Mouse (Mus musculus): ENCODE measurements around the gene Serpine3. TPM values are rescaled to one million over a fixed set of nuclear protein-coding genes. Genes with fewer than 3 reads are reported as not detected.
"Not testable (repeated sequence)": the region's sequence is repeated elsewhere in the genome, so short reads cannot be mapped to it uniquely, and the experiment has no call there.

The Serpine3 gene
- polyA plus RNA-seq, 1 experiment: not detected

- Histone ChIP-seq H3K27ac (ENCODE audit: insufficient read depth, low read depth, low read length) (no peak overlapping the region), H3K4me3 (ENCODE audit: low read depth, low read length) (no peak overlapping the region), H3K4me1 (ENCODE audit: control insufficient read depth, insufficient read depth, insufficient read length, low read length) (no peaks in the 10 kb centered on the region), H3K27me3 (ENCODE audit: control insufficient read depth, insufficient read depth, low read length) (no peaks in the 10 kb centered on the region), H3K36me3 (ENCODE audit: control insufficient read depth, insufficient read depth, low read length) (no peaks in the 10 kb centered on the region)
- WGBS: 71% methylated on average over 4 of the region's 4 CpGs
- TF ChIP-seq CTCF (IDR thresholded peaks at IDR 0.05; ENCODE audit: extremely low read depth, insufficient read length, insufficient replicate concordance, low read depth, low read length) (no peak), POLR2A (IDR thresholded peaks at IDR 0.05; ENCODE audit: low read depth, low read length) (no peak)
Measured at GRCm38 (mm10) chr14:62640396-62640795, 23.1 kb upstream of the Serpine3 start.

GRCm38 (mm10) chr14:62642368-62642767 is 21.1 kb upstream of the Serpine3 start:
- not testable (repeated sequence) for H3K4me3 ChIP-seq (ENCODE audit: low read depth, low read length); H3K27ac ChIP-seq (ENCODE audit: insufficient read depth, low read depth, low read length); H3K4me1 ChIP-seq (ENCODE audit: control insufficient read depth, insufficient read depth, insufficient read length, low read length); H3K27me3 ChIP-seq (ENCODE audit: control insufficient read depth, insufficient read depth, low read length); H3K36me3 ChIP-seq (ENCODE audit: control insufficient read depth, insufficient read depth, low read length)
- WGBS: 78% methylated on average over 6 of the region's 7 CpGs

- Histone ChIP-seq H3K4me1 (ENCODE audit: control insufficient read depth, insufficient read depth, insufficient read length, low read length) (no peaks in the 10 kb centered on the region), H3K36me3 (ENCODE audit: control insufficient read depth, insufficient read depth, low read length) (no peaks in the 10 kb centered on the region), H3K4me3 (ENCODE audit: low read depth, low read length) (no peak overlapping the region), H3K27ac (ENCODE audit: insufficient read depth, low read depth, low read length) (no peak overlapping the region), H3K27me3 (ENCODE audit: control insufficient read depth, insufficient read depth, low read length) (no peaks in the 10 kb centered on the region)
- TF ChIP-seq CTCF (IDR thresholded peaks at IDR 0.05; ENCODE audit: extremely low read depth, insufficient read length, insufficient replicate concordance, low read depth, low read length) (no peak), POLR2A (IDR thresholded peaks at IDR 0.05; ENCODE audit: low read depth, low read length) (no peak)
- 80% methylated on average over 6 of the region's 6 CpGs for WGBS
Measured at GRCm38 (mm10) chr14:62648405-62648804, 15.1 kb upstream of the Serpine3 start.

GRCm38 (mm10) chr14:62650376-62650775 is 13.1 kb upstream of the Serpine3 start:
- Histone ChIP-seq H3K27ac (ENCODE audit: insufficient read depth, low read depth, low read length) (no peak overlapping the region), H3K27me3 (ENCODE audit: control insufficient read depth, insufficient read depth, low read length) (no peaks in the 10 kb centered on the region), H3K4me1 (ENCODE audit: control insufficient read depth, insufficient read depth, insufficient read length, low read length) (no peaks in the 10 kb centered on the region), H3K36me3 (ENCODE audit: control insufficient read depth, insufficient read depth, low read length) (no peaks in the 10 kb centered on the region), H3K4me3 (ENCODE audit: low read depth, low read length) (no peak overlapping the region)
- WGBS: 53% methylated on average over 3 of the region's 3 CpGs
- TF ChIP-seq POLR2A (IDR thresholded peaks at IDR 0.05; ENCODE audit: low read depth, low read length): no peak
- no peak for TF ChIP-seq CTCF (IDR thresholded peaks at IDR 0.05; ENCODE audit: extremely low read depth, insufficient read length, insufficient replicate concordance, low read depth, low read length)

- Histone ChIP-seq H3K4me1 (ENCODE audit: control insufficient read depth, insufficient read depth, insufficient read length, low read length) (no peaks in the 10 kb centered on the region), H3K4me3 (ENCODE audit: low read depth, low read length) (no peak overlapping the region), H3K36me3 (ENCODE audit: control insufficient read depth, insufficient read depth, low read length) (no peaks in the 10 kb centered on the region), H3K27me3 (ENCODE audit: control insufficient read depth, insufficient read depth, low read length) (no peaks in the 10 kb centered on the region), H3K27ac (ENCODE audit: insufficient read depth, low read depth, low read length) (no peak overlapping the region)
- 89% methylated on average over 3 of the region's 3 CpGs for WGBS
- TF ChIP-seq CTCF (IDR thresholded peaks at IDR 0.05; ENCODE audit: extremely low read depth, insufficient read length, insufficient replicate concordance, low read depth, low read length) (no peak), POLR2A (IDR thresholded peaks at IDR 0.05; ENCODE audit: low read depth, low read length) (no peak)
Measured at GRCm38 (mm10) chr14:62651771-62652170, 11.7 kb upstream of the Serpine3 start.

- TF ChIP-seq CTCF (IDR thresholded peaks at IDR 0.05; ENCODE audit: extremely low read depth, insufficient read length, insufficient replicate concordance, low read depth, low read length): no peak
- TF ChIP-seq POLR2A (IDR thresholded peaks at IDR 0.05; ENCODE audit: low read depth, low read length): no peak
- Histone ChIP-seq H3K4me1 (ENCODE audit: control insufficient read depth, insufficient read depth, insufficient read length, low read length) (no peaks in the 10 kb centered on the region), H3K36me3 (ENCODE audit: control insufficient read depth, insufficient read depth, low read length) (no peaks in the 10 kb centered on the region), H3K27ac (ENCODE audit: insufficient read depth, low read depth, low read length) (no peak overlapping the region), H3K4me3 (ENCODE audit: low read depth, low read length) (no peak overlapping the region), H3K27me3 (ENCODE audit: control insufficient read depth, insufficient read depth, low read length) (no peaks in the 10 kb centered on the region)
- 83% methylated on average over 7 of the region's 7 CpGs for WGBS
Measured at GRCm38 (mm10) chr14:62655996-62656395, 7.5 kb upstream of the Serpine3 start.

- Histone ChIP-seq H3K4me1 (ENCODE audit: control insufficient read depth, insufficient read depth, insufficient read length, low read length) (no peaks in the 10 kb centered on the region), H3K4me3 (ENCODE audit: low read depth, low read length) (no peak overlapping the region), H3K27ac (ENCODE audit: insufficient read depth, low read depth, low read length) (no peak overlapping the region), H3K36me3 (ENCODE audit: control insufficient read depth, insufficient read depth, low read length) (no peaks in the 10 kb centered on the region), H3K27me3 (ENCODE audit: control insufficient read depth, insufficient read depth, low read length) (no peaks in the 10 kb centered on the region)
- TF ChIP-seq POLR2A (IDR thresholded peaks at IDR 0.05; ENCODE audit: low read depth, low read length) (no peak), CTCF (IDR thresholded peaks at IDR 0.05; ENCODE audit: extremely low read depth, insufficient read length, insufficient replicate concordance, low read depth, low read length) (no peak)
- 41% methylated on average over 3 of the region's 3 CpGs for WGBS
Measured at GRCm38 (mm10) chr14:62657469-62657868, 6.0 kb upstream of the Serpine3 start.

- Histone ChIP-seq H3K27me3 (ENCODE audit: control insufficient read depth, insufficient read depth, low read length) (no peaks in the 10 kb centered on the region), H3K36me3 (ENCODE audit: control insufficient read depth, insufficient read depth, low read length) (no peaks in the 10 kb centered on the region), H3K4me1 (ENCODE audit: control insufficient read depth, insufficient read depth, insufficient read length, low read length) (no peaks in the 10 kb centered on the region), H3K27ac (ENCODE audit: insufficient read depth, low read depth, low read length) (no peak overlapping the region), H3K4me3 (ENCODE audit: low read depth, low read length) (no peak overlapping the region)
- TF ChIP-seq POLR2A (IDR thresholded peaks at IDR 0.05; ENCODE audit: low read depth, low read length): no peak
- no peak for TF ChIP-seq CTCF (IDR thresholded peaks at IDR 0.05; ENCODE audit: extremely low read depth, insufficient read length, insufficient replicate concordance, low read depth, low read length)
- 43% methylated on average over 6 of the region's 6 CpGs for WGBS
Measured at GRCm38 (mm10) chr14:62662381-62662780, 1.1 kb upstream of the Serpine3 start.
